Mouse (Mus musculus) spleen, adult 18-20 months (tissue): ENCODE data around the gene Pex14.

Source experiments
- DNase-seq, 2 experiments: peaks; one replicate each; pipeline ENCODE4 v3.0.0; 2022; ENCODE audit warnings: mixed read lengths in 2 of 2

The Pex14 gene

DNA sequence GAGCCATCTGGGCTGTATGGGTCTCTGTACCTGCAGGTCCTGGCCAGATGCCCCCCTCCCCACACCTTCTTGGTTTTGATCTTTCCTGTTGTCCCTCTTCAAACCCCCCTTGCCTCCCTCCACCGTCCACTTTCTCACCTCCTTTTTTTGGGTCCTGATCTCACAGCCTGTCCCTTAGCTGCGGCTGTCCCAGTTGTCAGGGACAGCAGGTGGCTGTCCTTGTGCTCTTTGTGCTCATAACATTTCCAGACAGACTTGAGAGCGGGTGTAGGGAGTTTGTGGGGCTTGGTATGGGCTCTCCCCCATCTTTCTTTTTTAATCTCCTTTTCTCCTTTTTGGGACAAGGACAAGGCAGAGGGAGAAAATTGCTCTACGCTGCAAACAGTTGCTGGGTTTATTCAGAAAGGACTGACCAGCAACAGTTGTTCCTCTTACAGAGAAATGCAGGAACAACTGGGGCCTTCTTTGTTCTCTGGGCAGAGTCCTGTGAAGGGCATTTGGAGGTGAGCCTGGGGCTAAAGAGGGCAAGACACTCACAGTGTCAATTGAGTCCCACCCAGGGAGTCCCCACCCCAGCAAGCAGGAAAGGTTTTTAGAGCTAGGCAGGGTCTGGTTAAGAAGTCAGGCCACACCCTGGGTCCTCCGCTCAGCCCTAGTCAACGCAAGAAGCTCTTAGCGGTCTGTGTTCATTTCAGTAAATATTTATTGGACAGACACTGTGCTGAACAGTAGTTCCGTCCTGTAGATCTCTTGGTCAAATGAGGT, 186.7 kb downstream of the Pex14 start:
- no peak for DNase-seq

DNA sequence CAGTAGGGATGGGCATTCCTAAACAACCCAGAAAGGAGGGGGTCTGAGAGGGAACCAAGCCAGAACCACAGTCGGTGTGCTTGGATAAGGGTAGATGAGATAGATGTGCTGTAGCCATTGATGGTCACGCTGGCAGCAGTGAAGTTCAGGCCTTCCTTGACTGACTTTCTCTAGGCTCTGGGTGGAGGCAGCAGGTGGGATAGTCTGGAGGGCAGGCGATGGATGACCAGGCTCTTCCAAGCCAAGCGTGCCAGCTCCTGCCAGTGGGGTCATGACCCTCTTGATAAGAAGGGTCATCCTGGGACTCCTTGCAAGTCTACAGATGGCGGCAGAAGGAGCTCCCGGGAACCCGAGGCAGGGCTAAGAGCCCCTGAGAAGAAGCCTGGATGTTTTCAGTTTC, 187.5 kb downstream of the Pex14 start:
- no peak for DNase-seq
